Mouse (Mus musculus) left cerebral cortex, postnatal 14 days (tissue): Measurements from ENCODE around the gene Pla2g2c. TPM values are rescaled to one million over a fixed set of nuclear protein-coding genes. Genes with fewer than 3 reads are reported as not detected.

ENCODE experiments used
- DNase-seq, 2 experiments: peaks; one replicate each; pipeline ENCODE4 v3.0.0; 2021 to 2022; ENCODE audit warnings: low spot score in 2 of 2, mixed read lengths in 1 of 2
- intact Hi-C: fragments of 180-260 bp; cut with DNase I; formaldehyde crosslinking; loops from one replicate; pipeline ENCODE4 v1.15.1; 2025
- total RNA-seq, 2 experiments: library from RNA; stranded (reverse); gene quantifications; 2 replicates each; pipeline ENCODE4 v1.2.3; 2021

The Pla2g2c gene
- total RNA-seq, 2 experiments from 2014 or later, result 0.22 TPM; not detected in 1

DNA sequence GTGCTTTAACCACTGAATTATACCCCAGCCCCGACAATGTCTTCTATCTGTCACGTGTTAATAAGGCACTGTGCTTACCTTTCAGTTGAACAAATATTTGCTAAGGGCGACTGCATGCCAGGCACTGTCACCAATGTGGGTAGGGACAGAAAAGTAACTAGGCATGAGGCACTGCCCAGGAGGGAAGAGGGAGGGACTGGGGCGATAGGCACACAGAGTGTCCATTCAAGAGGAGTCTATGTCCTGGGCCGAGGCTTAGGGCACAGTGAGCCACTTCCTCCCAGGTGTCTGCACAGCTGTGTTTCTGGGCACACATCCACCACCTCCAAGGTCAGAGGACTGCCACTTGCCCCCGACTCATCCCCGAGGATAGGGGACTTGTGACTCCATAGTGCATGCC, 12.4 kb downstream of the Pla2g2c start, which contains the start of gene Ubxn10:
Ubxn10 (minus strand) TSS at position 137 of the 400 bp plus-strand sequence.
- no peak for DNase-seq
- intact Hi-C loops, result no loop called here

DNA sequence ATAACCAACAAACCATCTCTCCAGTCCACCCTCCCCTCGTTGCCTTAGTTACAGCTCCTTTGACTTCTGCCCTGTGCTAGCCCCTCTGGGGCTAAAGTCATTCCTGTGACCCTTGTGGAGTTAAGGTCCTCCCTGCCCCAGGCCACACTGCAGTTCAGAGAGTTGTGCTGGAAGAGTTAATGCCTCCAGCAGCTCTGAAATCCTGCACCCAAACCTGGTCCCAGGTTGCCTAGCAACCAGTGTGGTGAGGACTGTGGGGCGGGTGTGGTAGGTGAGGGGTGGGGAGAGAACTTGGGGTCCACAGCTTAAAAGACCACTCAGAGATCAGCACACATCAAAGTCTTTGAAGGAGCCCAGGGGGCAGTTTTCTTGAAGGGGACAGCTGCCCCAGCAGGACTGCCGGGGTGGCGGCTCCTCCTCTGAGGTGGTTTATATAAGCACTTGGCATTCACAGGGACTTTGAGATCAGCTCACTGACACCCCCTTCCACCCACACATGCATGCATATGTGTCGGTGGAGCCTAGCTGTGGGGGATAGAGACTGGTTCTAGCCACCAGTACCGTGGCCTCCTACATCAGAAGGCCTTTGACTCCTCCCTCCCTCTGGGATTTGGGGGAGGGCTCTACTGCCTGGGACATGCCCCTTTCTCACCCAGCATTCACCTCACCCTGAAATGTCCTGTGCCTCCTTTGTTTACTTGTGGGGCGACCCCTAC, 14.7 kb downstream of the Pla2g2c start:
- no peak for DNase-seq

DNA sequence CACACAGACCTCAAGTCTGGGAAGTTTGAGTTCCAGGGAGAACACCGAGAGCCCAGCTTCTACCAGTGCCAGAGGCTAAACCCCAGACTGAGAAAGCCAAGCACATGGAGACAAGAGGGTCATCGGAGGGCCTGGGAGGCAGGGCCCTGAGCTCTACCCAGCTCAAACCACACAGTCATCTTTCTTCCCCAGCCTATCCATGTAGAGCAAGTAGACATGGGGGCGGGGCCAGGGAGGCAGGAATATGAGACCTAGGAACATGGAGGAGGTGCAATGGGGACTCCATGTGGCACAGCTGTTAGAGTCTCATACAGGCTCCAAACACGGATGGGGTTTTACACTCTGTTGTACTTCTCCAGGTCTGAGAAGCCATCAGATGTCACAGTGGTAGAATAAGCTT, 21.3 kb downstream of the Pla2g2c start:
- no peak for DNase-seq
- intact Hi-C loops, result loop anchor here (5.0 kb wide), 1 partner anchor 299 kb away; no protein-coding TSS in a partner anchor

More for the DNA sequence above, 14.7 kb downstream of the Pla2g2c start:
- intact Hi-C loops, result no loop called here

DNA sequence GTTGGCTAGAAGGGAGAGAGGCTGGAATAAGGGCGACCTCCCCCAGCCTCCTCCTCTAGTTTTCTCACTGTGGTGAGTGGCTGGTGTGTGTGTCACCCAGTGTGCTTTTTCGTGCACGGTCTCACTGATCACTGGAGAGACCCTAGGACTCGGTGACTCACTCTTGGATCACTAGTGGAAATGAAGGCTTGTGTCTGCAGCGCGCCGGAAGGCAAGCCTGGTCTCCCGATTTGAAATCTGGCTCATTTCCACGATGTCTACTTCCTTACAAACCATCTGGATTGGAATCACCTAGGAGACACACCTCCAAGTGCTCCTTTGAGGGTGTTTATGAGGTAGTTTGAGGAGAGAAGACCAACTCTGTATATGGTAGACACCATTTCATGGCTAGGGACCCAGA, 22.3 kb downstream of the Pla2g2c start:
- no peak for DNase-seq
- intact Hi-C loops, result loop anchor here (5.0 kb wide), 1 partner anchor 300 kb away; no protein-coding TSS in a partner anchor

DNA sequence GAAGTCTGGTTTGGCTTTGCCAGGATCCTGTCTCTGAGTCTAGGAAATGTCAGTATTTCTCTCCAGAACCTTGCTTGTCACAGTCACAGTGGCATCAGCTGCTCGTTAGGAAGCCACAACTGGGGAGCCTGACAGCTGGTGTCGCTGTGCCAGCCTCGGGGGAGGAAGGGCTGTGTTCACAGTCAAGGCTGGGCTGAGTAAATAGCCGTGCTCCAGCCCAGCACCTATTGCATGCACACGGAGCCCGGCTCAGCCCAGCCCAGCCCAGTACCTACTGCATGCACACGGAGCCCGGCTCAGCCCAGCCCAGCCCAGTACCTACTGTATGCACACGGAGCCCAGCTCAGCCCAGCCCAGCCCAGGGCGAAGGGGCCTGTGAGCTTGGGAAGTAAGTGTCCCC, 23.3 kb downstream of the Pla2g2c start:
- intact Hi-C loops, result loop anchor here (1.0 to 5.0 kb wide), 4 partner anchors 40 to 301 kb away; no protein-coding TSS in a partner anchor
- peak; percentile 55 to 74 for DNase-seq

DNA sequence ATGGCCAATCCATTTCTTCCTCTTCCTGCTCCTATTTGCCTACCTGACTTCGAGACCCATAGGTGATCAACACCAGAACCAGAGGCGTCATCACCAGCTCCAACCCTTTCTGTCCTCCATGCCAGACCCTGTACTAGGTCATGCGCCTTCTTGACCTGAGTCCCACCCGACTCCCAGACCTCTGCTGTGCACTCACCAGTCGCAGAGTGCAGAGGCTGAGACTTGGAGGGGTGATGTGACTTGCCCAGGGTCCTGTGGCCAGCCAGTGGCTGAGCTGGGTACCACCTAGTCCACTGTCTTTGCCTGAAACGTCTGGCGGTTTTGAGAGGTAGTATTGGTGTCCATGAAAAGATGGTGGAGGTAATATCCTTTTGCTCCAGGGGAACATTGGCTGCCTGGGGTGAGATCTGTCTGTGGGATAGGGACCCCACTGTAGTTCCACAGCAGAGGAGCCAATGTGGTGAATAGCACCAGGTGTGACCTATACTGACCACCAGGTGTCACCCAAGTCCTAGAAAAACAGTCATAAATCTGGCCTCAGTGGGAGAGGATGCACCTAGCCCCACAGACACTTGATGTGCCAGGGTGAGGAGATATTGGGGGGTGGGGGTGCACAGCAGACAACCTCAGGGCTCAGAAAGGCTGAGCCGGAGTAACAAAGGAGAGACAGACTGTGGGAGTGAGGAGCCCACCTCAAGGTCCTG, 23.9 kb downstream of the Pla2g2c start:
- intact Hi-C loops, result loop anchor here (1.0 to 5.0 kb wide), 4 partner anchors 40 to 301 kb away; no protein-coding TSS in a partner anchor

DNA sequence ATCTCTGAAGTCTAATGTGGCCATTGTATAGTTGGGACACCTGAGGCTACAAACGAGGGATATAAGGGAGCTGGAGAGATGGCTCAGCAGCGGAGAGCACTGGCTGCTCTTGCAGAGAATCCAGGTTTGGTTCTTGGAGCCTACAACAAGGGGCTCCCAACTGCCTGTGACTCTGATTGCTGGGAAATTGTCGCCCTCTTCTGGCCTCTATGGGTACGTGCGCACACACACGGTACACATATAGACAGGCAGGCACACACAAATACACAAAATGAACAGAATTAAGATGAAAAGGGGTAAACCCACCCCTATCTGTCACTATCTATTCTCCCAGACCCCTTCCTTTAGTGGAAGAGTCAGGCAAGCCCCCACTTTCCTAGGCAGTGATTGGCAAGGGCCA, 28.0 kb downstream of the Pla2g2c start:
- no peak for DNase-seq
- intact Hi-C loops, result no loop called here

More for the DNA sequence above, 23.9 kb downstream of the Pla2g2c start:
- DNase-seq, result peak; percentile 76 to 80

DNA sequence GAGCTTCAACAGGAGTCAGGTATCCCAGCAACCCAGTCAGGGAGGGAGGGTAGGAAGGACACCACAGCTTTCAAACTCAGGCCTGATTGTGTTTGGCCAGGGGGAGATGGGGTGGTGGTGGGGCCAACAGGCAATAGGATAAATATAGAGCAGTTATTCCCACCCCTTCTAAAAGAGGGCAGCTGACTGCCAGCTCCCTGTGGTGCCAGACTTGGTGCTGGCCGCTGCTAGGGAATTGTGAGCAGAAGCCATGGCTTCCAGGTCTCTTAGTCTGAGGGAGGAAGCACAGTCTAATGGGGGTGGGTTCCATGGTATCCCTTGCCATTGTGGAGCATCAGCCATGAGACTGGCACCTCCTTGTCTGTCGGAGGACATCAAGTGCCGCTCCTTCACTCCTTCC, 29.0 kb downstream of the Pla2g2c start:
- intact Hi-C loops, result no loop called here
- no peak for DNase-seq

DNA sequence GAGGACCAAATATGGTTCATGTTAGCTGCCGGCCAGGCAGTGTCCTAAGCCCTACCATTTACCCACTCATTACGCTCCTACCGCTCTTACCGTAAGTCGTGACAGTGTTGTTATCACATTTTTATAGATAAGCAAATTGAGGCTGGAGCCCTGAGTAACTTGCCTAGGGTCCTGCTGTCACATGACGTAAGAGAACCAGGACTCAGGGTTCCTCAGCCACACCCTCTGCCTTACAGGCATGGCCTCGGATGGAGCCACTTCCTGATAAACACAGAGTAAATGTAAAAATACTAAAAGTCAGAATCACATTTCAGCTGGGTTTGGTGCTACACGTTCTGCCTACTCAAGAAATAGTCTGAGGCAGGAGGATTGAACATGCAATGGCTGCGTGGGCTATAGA, 29.8 kb downstream of the Pla2g2c start:
- intact Hi-C loops, result no loop called here
- no peak for DNase-seq

DNA sequence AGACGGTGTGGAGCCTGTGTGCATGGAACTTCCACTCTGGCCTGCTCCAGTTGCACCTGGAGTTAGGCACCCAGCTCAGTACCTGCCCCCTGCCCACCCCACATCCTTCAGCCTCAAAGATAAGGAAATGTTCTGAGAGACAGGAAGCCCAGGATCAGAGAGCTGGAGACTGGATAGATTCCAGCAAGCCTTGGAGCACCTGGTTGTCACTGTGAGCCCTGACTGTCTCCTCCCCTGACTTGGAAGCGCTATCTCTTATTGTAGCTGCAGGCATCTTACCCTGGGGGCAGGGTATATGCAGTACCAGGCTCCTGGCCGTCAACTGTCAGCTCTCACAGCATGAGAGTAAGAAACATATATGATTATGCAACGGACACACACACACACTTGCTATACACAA, 30.8 kb downstream of the Pla2g2c start:
- intact Hi-C loops, result no loop called here
- no peak for DNase-seq

DNA sequence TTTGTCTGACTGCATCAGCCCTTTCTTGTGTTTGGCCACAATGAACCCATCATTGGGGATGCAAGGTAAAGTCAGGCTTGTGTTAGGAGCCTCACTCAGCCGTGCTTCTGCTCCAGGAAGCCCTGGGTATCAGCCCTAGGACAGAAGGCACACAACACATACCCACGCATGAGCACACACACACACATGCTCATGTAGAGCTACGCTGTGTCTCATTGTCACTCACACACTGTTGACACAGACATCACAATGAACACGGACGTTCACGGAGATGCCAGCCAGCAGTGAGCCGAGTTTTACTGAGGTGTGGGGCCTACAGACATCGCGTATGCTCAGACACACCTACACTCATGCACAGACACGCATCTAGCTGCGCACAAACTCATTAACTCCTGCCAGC, 31.4 kb downstream of the Pla2g2c start:
- no peak for DNase-seq
- intact Hi-C loops, result no loop called here

DNA sequence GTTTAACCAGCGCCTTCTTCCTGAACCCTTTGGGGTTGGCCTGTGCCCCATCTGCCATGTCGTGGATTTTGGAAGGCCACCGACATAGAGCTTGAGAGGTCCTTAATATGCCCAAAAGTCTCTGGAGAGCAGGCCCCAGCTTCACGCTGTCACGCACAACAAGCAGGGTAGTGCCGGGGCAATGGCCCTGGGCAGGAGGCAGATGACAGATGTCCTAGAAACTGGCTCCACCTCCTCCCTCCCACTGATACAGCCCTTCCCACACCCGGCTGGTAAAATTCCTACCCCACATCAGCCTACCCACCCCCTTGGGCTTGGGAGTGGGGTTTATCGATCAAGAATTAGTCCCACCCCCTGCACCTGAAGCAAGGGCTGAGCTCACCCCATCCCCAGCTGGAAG, 32.8 kb downstream of the Pla2g2c start, which contains the start of gene Pla2g2f:
Pla2g2f (minus strand) TSS at position 211 of the 400 bp plus-strand sequence.
- intact Hi-C loops, result no loop called here
- DNase-seq, result no peak

DNA sequence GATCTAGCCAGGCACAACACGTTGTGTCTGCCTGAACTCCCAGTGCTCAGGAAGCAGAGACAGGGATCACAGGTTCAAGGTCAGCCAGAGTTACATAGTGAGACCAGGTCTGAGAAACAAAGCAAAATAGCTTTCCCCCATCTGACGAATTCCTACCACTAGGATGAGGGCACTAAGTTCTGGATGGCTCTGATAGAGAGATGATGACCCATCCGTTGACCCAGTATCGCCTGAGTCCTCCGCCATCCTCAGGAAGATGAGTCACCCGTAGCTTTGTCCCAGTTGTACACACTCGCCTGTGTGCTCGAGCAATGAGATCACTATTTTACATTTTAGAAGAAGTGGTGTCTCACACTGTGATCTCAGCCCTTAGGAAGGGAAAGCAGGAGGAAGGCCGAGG, 37.7 kb downstream of the Pla2g2c start:
- DNase-seq, result no peak
- intact Hi-C loops, result no loop called here

DNA sequence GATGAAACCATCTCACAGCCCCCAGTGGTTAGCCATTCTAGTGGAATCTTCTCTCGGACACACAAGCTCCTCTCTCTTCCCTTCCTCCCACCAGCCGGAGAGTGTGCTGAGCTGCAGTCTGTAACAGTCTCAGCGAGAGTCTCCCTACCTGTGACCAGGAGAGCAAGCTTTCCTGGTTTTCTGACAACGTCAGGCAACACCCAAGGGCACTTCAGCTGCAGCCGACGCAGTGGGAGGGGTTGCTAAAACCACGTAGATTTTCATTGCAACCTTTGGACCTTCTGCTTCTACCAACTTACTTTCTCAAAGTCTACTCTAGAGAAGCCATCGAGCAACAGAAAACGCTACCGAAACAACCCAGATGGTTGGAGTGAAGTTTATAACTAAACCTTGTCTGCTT, 47.4 kb downstream of the Pla2g2c start:
- no peak for DNase-seq
- intact Hi-C loops, result no loop called here

DNA sequence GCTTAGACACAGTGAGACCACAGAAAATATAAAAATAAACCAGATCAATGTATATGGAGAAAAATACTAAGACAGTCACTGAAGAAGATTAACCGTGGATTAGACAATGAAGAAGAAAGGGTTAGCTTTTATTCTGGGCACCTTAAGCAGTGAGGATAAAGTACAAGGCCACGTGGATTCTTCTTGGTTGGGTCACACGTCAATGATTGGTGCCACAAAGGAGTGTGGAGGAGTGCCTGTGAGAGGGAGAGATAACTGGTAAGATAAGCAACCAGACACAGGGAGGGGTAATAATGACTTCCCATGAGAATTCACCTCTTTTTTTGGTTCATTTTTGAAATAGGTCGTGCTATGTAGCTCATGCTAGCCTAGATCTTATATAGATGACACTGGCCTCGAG, 47.8 kb downstream of the Pla2g2c start:
- DNase-seq, result no peak
- intact Hi-C loops, result no loop called here

DNA sequence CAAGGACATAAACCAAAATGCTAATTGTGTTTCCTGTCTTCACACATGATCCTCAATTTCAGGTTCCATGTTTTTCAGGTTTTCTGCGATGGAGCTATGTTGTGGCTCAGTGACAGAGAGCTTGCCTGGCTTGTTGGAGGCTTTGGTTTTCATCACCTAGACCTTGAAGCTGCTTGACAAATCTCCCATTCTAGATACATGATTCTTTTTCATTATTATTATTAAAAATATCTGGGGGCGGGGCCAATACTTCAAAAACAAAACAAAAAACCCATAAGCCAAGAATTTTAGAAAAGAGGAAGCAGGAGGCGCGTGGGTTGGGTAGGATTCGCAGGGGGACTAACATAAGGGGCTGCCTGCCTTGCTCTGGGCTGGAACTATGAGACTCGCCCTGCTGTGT, 50.8 kb downstream of the Pla2g2c start, which contains the start of gene Pla2g2d:
Pla2g2d (plus strand) TSS at position 301 of the 400 bp plus-strand sequence.
- no peak for DNase-seq
- intact Hi-C loops, result no loop called here

DNA sequence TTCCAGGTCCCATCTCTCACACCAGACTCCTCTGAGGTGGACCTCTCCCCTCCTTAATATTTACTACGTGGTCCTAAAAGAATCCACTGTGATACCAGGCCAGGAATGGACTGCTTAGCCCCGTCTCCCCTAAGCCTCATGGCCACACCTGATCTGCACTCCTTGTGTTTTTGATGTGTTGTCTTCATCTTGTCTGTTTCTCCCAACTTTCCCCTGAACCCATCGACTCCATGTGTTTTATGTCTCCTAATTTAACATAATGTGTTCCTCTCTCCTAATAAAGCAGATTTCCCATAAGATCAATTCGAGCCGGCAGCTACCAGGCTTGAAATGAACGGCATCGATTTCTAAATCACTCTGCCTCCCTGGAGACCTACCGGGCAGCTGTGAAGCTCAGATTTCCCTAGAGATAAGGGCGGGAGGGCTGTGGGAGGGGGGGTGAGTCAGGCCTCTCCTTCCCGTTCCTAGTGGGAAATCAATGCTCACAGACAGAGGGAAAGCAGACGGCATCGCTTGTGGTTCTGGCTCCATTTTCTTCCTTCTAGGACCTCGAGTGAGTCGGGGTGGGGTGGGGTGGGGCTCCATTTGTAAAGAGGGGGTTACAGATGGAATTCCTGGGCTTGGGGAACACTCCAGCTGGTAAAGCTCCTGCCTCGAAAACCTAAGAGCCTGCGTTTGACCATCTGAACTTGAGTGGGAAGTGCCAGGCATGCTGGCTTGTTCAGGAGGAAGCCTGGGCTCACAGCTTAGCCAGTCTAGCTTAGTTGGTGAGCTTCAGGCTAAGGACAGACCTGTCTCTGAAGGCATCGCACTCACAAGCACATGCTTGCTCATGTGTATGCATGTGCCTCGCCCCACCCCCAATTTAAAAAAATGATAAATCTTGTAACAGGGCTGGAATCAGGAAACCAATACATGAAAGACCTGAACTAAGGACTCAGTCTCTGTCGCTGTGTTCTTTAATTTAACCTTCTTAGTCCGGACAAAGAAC, 53.1 kb downstream of the Pla2g2c start:
- no peak for DNase-seq

DNA sequence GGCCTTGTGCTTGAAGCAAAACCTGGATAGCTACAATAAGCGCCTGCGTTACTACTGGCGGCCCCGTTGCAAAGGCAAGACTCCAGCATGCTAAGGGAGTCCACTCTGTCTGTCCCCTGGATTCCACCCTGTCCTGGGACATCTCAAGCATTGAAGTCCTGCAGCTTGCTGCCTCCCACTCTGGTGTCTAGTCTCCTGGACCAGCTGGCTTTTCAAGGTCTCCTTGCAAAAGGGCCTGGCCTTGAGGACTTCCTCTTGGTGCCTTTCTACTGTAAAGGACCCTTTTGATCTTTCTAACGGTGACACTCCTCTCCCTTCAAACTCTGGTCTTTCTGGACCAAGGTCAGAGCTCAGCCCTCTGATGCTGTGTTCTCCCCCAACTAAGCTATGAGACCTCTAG, 55.7 kb downstream of the Pla2g2c start:
- intact Hi-C loops, result no loop called here
- no peak for DNase-seq

More for the DNA sequence above, 53.1 kb downstream of the Pla2g2c start:
- intact Hi-C loops, result no loop called here

DNA sequence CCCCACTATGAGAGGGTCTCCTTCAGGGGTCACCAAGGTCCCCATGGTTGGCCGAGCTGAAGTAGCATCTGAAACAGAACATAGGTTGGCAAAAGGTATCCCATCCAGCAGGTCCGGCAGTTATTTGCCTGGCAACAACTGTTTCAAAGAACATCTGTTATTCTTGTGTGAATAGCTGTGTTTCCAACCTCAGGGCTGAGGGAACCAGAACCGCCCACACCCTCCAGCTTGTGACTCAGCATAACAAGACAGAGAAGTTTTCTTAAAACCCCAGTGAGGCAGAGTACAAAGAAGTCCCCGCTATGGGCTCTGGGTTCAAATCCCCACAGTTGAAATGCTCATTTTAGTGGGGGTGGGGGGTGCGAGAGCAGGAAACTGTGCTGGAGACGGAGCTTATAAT, 57.5 kb downstream of the Pla2g2c start:
- intact Hi-C loops, result no loop called here
- DNase-seq, result peak; percentile 54 to 63
